Mouse (Mus musculus) testis, adult 2 months (tissue): ENCODE results near the gene Klra5. TPM values are rescaled to one million over a fixed set of nuclear protein-coding genes. Genes with fewer than 3 reads are reported as not detected.
"Not testable (repeated sequence)": the region's sequence is repeated elsewhere in the genome, so short reads cannot be mapped to it uniquely, and the experiment has no call there.

Experiments
- H3K27ac ChIP-seq: fragments of 200-500 bp; 2 replicates; pipeline ENCODE4 v1.5.1; 2012; ENCODE audit warnings: low read depth, low read length; ENCODE audit not compliant: control insufficient read depth, insufficient read depth
- H3K27me3 ChIP-seq: fragments of 200-500 bp; 2 replicates; pipeline ENCODE4 v1.6.1; 2012; ENCODE audit warnings: mild to moderate bottlenecking, low read length, moderate library complexity; ENCODE audit not compliant: control insufficient read depth, insufficient read depth
- H3K36me3 ChIP-seq: fragments of 200-500 bp; 2 replicates; pipeline ENCODE4 v1.6.1; 2012; ENCODE audit warnings: mild to moderate bottlenecking, low read length; ENCODE audit not compliant: control insufficient read depth, insufficient read depth
- H3K4me1 ChIP-seq: fragments of 200-500 bp; 2 replicates; pipeline ENCODE4 v1.6.1; 2012; ENCODE audit warnings: low read length; ENCODE audit not compliant: control insufficient read depth, insufficient read depth
- H3K4me3 ChIP-seq: fragments of 200-500 bp; 2 replicates; pipeline ENCODE4 v1.5.1; 2012; ENCODE audit warnings: low read depth, mild to moderate bottlenecking, low read length, moderate library complexity, mixed read lengths; ENCODE audit not compliant: control insufficient read depth
- CTCF ChIP-seq: fragments of 200-500 bp; IDR thresholded peaks from 2 replicates; pipeline ENCODE4 v1.5.1; 2012; ENCODE audit warnings: low read depth, mild to moderate bottlenecking, inconsistent platforms, low read length, moderate library complexity; ENCODE audit not compliant: control insufficient read depth, insufficient read depth, insufficient replicate concordance
- POLR2A ChIP-seq: fragments of 200-500 bp; IDR thresholded peaks from 2 replicates; pipeline ENCODE4 v1.6.1; 2012; ENCODE audit warnings: low read depth, mild to moderate bottlenecking, inconsistent platforms, low read length, moderate library complexity; ENCODE audit not compliant: control insufficient read depth
- polyA plus RNA-seq: library from polyadenylated mRNA; depleted of rRNA; stranded (reverse); fragments of >200 nt; gene quantifications from 2 replicates; pipeline ENCODE4 v1.2.3, GENCODE M21; 2012; rRNA removed

The Klra5 gene
- not detected in 2 replicates for polyA plus RNA-seq

GRCm38 (mm10) chr6:129917476-129917946 is at the start of gene Klra5:
Gene Klra5, minus strand, starts transcription at chr6:129917650.
- not testable (repeated sequence) for H3K4me1 ChIP-seq, H3K4me3 ChIP-seq, H3K27ac ChIP-seq

GRCm38 (mm10) chr6:129916996-129917395 is 454 bp downstream of the Klra5 start:
- H3K27me3 ChIP-seq: no peaks in the 10 kb centered on the region
- TF ChIP-seq CTCF: no peak
- no peak overlapping the region for H3K27ac ChIP-seq
- H3K36me3 ChIP-seq: no peaks in the 10 kb centered on the region
- no peak overlapping the region for H3K4me3 ChIP-seq
- no peaks in the 10 kb centered on the region for H3K4me1 ChIP-seq

More at GRCm38 (mm10) chr6:129917476-129917946, at the start of gene Klra5:
- not testable (repeated sequence) for H3K36me3 ChIP-seq, H3K27me3 ChIP-seq

- H3K36me3 ChIP-seq: no peaks in the 10 kb centered on the region
- no peak for TF ChIP-seq CTCF
- no peak for TF ChIP-seq POLR2A
- no peaks in the 10 kb centered on the region for H3K4me1 ChIP-seq
- no peaks in the 10 kb centered on the region for H3K27me3 ChIP-seq
- no peak overlapping the region for H3K27ac ChIP-seq
- no peak overlapping the region for H3K4me3 ChIP-seq
Observed at GRCm38 (mm10) chr6:129882525-129882924, 34.9 kb downstream of the Klra5 start.

- H3K27me3 ChIP-seq: no peaks in the 10 kb centered on the region
- H3K27ac ChIP-seq: no peak within 1 kb of the TSS
- no peaks in the 10 kb centered on the region for H3K4me1 ChIP-seq
- no peaks in the 10 kb centered on the region for H3K36me3 ChIP-seq
- H3K4me3 ChIP-seq: no peak within 1 kb of the TSS
- TF ChIP-seq POLR2A (no peak), CTCF (no peak)
Observed at GRCm38 (mm10) chr6:129876549-129876948, 40.9 kb downstream of the Klra5 start, which contains the start of gene Klra17. Gene Klra17, minus strand, starts transcription at chr6:129876672.

- H3K4me1 ChIP-seq, H3K36me3 ChIP-seq, H3K27me3 ChIP-seq, H3K4me3 ChIP-seq, H3K27ac ChIP-seq: not testable (repeated sequence)
Observed at GRCm38 (mm10) chr6:129862349-129862748, 55.1 kb downstream of the Klra5 start, which contains the start of gene Gm17631. Gene Gm17631, plus strand, starts transcription at chr6:129862649.

Other genes starting within 250 kb of the Klra5 start
- not detected in 2 replicates for gene Klrc1, start 238.7 kb downstream of the Klra5 start, polyA plus RNA-seq
- gene Klri1, start 200.5 kb downstream of the Klra5 start, polyA plus RNA-seq: not detected in 2 replicates
- not detected in 2 replicates for gene Klri2, start 177.2 kb downstream of the Klra5 start, polyA plus RNA-seq
- gene Gm156, start 133.4 kb downstream of the Klra5 start, polyA plus RNA-seq: not detected in 2 replicates
- not detected in 2 replicates for gene Gm17631, start 55.0 kb downstream of the Klra5 start, polyA plus RNA-seq
- not detected in 2 replicates for gene Klra17, start 41.0 kb downstream of the Klra5 start, polyA plus RNA-seq
- not detected in 2 replicates for gene Klra6, start 109.3 kb upstream of the Klra5 start, polyA plus RNA-seq
- not detected in 2 replicates for gene Klra4, start 149.6 kb upstream of the Klra5 start, polyA plus RNA-seq
- 0.09 TPM in 1 of 2 replicates, not detected in the other for gene Klra8, start 212.2 kb upstream of the Klra5 start, polyA plus RNA-seq